Mouse (Mus musculus) cerebellum, postnatal 10 days (tissue): ENCODE measurements around the gene Asna1.

ENCODE experiments used
- DNase-seq, 2 experiments: peaks; one replicate each; pipeline ENCODE4 v3.0.0; 2021; ENCODE audit warnings: mixed read lengths in 2 of 2

The Asna1 gene

DNA sequence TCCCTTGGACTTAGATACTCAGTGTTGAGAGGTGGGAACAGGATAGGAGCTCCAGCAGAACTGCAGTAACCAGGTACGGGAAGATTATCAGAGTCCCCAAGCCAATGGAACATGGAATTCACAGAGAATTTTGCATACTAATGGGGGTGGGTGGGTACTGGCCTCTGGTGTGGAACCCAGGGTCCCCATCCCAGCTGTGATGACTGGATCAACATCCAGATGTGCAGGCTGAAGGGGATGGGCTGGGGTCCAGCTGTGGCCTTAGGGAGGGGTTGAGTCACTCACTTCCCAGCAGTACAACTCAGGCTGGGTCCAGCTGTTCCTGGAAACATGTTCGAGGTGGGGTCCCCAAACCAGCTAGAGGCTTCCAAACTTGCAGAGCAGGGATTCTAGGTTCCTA lies 37.2 kb downstream of the Asna1 start:
- DNase-seq = no peak

DNA sequence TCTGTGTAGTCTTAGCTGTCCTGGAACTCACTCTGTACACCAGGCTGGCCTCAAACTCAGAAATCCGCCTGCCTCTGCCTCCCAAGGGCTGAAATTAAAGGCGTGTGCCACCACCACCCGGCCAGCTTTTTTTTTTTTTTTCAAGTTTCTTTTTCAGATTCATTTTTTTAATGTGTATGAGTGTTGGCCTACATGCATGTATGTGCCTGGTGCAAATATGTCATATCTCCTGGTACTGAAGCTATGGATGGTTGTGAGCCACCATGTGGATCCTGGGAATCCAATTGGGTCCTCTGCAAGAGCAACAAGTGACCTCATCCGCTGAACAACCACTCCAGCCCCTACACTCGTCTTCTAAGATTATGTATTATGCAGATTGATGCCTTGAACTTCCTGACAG lies 37.7 kb downstream of the Asna1 start:
- no peak for DNase-seq

DNA sequence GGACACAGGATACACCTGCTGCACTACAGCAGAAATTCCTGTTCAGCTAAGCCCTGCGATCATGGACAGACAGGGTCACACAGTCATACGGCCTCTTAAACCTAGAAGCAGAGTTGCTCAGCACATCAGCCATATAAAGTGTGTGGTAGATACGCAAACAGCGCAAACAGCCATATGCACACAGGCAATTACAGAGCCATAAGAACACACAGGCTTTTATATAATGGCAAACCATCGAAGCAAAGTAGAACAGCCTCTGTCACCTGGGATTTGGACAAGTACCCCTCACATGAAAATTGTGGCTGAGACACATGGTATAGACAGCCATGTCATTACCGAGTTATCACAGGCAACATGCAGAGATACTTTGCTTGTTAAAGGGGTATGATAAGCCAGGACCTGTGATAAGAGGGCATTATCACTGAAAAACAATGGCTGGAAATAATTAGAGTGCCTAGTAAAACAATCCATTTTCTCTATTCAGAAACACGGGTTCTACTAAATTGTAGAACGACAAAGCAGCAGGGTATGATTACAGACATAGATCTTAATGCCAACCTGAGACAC lies 38.6 kb downstream of the Asna1 start:
- DNase-seq = no peak

DNA sequence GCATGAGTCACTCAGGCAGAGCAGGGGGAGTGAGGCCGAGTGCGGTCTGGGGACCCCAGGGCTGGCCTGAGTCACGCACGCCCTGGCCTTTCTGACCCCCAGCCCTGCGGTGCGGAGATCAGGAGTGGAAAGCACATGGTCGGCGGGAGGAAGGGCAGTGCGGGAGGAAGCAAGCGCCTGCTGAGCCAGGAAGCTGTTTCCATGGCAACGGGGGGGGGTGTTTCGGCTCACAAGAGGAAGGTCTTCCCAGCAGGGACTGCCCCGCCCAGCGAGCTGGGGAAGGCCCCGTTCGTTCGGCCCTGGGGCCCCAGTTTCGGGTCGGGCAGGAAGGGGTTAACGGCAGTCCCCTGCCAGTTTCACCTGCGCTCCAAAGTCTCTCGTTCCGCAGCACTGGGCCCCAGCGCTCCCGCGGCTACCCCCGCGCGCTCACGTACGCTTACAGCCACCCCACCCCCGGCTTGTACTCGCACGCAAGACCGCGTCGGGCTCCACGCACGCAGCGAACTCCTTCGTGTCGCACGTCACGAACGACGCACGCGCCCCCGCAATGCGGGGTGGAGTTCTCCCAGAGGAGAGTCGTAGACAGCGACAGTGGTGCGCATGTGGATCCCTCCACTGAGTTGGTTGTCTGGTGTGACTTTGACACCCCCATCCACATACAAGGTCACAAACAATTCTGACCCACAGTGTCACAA lies 39.2 kb downstream of the Asna1 start:
- DNase-seq = peak; percentile 92 to 93

DNA sequence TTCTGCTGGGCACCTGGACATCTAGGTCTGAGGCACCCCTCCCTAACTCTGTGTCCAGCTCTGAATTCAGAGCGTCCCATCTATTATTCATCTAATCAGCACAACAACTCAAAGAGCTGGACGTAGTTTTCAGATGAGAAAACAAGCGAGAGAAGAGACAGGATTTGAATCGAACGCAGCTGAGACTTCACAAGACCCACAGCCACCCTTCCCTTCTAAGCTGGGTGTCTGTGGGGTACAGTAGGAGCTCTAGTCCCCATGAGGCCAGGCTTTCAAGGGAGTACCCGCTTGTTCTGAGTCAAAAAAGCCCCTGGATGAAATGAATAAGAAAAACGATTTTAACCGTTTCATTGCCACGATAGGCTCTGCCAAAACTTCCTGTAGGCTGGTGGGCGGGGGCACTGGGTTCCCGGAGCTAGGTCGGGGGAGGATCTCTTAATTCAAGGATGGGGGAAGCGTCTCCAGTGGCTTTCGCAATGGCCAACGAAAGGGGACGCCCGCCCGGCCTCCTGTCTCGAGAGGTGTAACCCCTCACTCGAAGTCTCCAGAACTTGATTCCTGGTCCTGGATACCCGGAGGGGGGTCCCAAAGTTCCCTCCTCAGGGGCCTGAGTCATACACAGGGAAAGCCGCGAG lies 39.9 kb downstream of the Asna1 start:
- DNase-seq = no peak

DNA sequence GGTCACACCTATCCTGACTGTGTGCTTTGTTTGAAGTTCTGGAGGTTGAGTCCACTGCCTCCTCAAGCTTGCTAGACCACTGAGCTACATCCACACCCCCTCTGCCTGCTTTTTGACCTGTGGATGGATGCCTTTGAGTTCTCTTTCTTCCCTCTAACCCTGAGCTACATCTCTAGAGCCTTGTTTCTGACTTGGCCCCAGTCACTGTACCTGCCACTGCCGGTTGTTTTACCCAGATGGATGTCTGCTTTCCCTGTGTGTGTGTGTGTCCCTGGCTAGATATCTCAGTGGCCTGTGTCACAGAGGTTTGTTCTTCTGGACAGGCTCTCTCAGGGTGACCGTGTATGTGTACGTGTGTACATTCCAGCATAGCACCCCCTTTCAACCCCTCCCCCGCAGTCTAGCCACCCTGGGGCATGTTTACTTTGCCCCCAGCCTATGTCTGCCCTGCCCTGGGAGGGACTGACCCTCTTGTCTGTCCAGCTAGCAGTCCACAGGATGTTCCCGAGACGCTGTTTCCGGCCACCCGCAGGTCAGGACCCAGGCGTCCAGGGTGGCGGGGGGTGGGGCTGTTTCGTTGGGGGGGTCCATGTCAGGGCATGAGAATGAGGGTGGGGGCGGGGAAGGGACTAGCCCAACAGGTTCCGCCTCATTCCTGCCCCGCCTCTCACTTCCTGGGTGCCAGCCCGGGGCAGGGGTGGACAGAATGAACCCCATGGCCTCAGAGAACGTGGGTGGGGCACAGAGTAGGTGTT lies 40.6 kb downstream of the Asna1 start:
- DNase-seq = no peak

DNA sequence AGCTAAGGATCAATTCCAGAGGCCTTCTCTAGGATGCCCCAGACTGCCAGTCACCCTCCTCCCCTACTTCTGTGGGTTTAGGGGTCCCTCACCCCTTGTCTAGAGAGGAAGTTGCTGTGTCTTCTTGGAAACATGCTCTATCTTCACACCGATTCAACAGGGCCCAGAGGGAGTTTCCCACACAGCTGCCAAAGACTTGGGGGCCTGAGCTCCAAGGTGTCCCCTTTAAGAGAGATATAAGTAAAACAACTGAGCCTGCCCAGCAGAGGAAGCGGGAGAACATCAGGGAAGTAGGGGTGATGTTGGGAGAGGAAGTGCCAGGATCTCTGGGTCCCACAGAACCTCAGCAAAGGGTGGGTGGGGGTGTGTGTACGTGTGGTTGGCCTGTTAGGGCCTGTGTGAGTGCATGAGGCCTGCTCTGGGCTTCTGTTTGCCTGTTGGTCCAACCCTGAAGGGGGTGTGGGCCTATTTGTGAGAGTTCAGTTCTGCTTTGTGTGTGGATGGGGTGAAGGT lies 42.5 kb downstream of the Asna1 start:
- no peak for DNase-seq

DNA sequence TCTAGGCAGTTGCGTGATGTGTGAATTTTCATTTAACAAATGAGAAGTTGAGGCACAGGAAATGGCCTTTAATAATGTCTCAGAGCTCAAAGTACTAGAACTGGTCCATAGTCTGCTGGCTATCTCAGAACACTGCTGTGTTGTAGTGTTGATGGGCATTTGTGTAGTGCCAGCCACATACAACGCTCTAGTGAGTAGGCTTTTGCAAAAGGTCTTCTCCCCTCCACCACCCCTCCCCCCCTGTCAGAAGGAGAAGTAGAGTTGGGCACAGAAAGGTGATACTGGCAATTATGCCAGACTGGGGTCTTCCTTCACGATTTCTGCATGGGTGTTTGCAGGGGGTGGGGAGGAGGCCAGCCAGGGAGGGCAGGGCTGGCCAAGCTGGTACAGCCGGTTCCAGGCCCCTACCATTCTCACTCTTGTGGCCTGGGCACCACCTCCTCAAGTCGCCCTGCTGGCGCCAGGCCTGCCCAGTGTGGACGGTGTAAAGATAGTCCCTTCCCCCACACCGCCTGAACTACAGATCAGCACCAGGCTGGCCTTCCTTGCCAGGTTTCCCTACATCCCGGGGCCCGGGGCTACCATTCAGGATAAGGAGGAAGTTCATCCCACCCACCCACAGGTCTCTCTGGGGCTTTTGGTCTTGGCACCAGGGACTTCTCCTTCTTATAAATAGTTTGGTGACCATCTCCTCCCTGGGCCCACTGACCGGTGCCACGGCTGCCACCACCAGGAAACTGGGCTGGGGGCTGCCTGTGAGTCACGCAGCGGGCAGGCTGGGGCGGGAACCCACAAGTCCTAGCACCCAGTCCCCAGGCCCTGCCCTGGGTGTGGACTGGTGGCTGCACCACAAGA lies 43.2 kb downstream of the Asna1 start:
- peak; percentile 43 to 50 for DNase-seq

DNA sequence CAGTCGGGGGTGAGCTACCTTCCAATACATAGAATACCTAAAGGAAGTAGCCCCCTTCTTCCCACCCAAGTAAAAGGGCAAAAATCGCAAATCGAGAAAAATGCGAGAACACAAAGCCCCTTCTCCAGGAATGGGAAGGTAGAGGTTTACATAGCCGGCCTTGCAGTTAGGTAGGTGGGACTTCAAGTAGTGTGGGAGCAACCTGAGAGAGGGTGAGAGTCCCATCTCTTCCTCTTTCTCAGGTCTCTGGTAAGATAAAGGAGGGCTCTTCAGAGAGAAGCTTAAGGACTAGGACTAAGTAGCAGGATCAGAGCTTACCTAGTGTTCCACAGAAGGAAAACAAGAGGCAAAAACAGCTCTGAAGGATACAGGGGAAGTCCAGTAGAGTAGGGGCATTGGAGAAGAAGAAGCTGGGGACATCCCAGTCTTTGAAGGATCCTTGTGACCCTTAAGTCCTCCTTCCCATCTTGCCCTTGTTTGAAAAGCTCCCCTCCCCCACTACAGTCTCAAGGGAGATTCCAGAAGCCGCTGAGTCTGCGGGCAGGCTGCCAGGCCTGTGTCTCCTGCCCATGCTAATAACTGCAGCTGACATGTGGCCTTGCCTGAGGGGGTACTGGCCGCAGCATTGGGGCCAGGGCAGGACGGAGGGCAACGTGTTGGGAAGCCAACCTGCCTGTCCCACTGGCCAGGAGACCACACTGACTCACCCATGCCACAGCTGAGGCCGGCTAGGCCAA lies 44.3 kb downstream of the Asna1 start:
- DNase-seq = peak; percentile 84 to 86

DNA sequence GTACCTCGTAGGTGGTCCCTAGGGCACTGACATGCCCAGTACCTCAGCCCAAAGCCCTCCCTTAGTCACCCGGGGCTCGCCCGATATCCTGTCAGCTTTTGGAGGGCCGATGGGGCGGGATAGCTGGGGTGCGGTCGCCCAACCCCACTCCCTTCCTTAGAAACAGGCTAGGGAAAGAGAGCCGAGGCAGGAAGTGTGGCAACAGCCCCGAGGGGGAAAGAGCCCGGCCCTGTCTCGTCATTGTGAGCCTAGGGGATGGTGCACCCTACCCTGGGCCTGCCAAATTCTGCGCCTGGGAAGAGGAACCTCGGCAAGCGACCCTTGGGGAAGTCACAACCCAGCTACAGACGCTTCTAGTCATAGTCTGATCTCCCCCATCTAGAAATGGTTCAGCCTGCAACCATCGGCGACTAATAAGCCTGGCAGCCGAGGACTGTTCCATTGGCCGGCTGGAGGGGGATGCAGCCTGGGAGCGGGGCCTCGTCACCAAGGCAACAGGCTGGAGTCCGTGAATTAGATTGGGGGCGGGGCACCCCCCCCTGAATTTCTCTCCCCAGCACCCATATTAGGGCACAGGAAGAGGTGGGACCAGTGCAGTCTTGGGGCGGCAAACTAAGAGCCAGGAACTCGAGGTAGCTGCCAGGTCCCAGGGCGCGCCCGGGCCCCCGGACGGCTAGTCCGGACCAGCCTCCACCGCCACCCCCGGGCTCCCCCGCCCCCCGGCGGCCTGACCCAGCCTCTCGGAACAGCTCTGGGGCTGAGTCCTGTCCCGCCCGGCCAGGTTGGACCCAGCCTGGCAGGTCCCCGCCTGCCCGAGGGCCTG lies 45.3 kb downstream of the Asna1 start:
- DNase-seq = peak; percentile 89 to 93

DNA sequence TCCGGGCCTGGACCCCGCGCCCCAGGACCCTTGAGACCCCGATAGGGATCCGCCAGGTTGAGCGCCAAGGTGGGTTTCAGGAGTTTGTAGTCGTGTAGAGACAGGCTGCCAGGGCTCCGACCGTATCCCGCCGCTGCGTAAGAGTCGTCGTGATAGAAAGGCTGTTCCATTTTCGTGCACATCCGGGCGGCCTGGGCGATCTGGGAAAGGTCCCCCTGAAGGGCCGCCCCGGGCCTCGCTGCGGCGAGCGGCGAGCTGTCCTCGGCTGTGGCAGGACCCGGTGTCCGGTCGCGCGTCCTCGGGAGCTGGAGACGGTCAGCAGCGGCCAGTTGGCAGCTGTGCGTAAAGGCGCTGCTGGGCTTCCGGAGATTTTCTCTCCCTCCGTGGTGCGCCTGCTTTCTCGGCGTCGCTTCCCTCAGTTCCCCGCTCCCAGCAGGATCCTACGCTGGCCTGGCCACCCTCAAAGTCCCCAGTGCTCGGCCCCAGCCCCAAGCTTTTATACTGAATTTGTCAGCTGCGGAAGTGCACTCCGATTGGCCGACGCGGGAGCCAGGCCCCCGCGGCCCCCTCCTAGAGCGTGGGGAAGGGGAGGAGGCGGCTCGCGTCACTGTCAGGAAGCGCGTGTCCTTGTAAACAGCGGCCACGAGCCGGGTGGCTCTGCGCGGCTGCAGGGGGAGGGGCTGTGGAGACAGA lies 46.7 kb downstream of the Asna1 start, which contains the start of gene Junb:
Junb (minus strand) TSS at position 471 of the 693 bp plus-strand sequence.
- peak; percentile 85 to 90 for DNase-seq

DNA sequence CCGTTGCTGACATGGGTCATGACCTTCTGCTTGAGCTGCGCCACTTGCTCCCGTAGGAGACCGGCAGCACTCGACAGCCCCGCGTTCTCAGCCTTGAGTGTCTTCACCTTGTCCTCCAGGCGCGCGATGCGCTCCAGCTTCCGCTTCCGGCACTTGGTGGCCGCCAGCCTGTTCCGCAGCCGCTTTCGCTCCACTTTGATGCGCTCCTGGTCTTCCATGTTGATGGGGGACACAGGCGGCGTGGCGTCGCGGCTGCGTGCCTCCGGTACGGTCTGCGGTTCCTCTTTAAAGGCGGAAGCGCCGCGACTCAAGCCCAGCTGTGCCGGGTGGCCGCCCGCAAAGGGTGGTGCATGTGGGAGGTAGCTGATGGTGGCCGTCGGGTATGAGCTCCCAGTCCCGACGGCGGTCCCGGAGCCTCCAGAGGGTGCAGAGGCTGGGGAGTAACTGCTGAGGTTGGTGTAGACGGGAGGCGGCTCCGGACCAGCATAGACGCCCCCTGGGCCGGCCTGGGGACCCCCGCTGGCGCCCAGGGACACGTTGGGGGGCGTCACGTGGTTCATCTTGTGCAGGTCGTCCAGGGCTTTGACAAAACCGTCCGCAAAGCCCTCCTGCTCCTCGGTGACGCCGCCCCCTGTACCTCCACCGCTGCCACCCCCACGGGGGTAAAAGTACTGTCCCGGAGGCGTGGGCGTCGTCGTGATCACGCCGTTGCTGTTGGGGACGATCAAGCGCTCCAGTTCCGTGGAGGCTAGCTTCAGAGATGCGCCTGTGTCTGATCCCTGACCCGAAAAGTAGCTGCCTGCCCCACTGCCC lies 47.4 kb downstream of the Asna1 start:
- peak; percentile 56 to 69 for DNase-seq

DNA sequence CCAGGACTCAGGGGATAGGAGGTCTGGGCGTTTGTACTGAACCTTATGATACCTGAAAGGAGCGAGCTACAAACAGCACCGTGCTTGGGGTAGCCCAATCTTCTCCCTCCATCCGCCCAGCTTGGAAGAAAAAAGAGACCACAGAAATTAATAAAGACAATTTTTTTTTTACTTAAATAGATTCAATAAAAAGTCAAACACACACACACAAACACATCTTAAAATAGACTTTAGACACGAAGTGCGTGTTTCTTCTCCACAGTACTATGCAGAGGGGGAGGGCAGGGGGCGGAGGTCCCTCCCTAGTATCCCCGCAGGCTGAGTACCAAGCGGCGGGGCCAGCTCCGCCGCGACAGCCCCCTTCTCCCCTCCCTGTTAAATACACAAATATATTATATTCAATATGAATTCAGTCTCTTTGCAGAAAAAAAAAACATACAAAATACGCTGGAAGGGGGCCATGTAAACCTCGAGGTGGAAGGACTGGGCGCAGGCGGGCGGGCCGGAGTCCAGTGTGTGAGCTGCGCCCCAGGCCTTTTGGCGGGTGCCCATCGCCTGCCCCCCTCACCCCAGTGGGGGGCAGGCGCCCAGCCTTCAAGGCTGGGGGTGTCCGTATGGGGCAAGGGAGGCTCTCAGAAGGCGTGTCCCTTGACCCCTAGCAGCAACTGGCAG lies 48.2 kb downstream of the Asna1 start:
- peak; percentile 45 to 55 for DNase-seq

DNA sequence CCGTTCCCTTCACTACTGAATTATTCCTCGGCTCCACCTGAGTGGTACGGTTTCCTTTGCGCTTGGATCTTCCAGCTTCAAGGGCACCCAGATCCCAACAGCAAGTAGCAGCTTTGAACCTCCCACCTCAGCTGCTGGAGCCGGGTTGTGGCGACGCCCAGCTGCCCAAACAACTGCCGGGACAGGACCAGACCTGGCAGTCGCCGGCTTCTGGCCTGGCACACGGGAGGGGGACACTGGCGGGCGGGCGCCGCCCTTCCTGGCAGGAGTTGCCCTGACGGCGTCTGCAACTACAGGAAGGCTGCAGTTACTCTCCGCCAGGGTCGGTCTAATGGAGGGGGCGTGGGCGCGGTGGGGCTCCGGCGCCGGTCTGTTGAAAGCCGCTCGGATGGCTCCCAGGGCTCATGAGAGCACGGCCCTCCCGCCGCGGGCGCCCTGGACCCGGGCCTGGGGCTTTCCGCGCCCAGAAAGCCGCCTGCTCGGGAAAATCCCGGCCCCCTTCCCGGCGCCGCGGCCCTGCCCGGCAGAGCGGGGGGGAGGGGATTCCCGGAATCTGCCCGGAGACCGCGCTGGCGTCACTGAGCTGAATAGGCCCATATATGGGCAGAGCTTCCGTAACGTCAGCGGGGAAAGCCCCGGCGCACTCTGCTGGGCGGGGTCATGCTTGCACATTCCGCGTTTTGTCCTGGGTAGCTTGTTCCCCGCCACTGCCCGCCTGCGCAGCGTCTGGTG lies 48.9 kb downstream of the Asna1 start:
- DNase-seq = peak; percentile 97

DNA sequence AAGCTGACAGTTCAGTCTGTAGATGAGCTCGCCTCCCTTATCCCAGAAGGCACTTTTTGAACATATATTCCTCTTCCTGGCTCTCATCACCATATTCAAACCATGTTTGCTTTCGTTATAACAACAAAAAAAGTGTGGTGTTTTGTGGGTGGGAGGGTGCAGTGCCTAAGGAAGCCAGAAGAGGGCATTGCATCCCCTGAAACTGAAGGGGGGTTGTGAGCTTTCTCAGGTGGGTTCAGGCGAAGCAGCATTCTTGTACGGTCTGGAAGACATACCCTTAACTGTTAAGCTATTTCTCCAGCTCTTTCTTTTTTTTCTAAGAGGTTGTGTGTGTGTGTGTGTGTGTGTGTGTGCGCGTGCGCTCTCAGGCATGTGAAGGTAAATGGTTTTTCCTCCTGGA lies 49.6 kb downstream of the Asna1 start:
- DNase-seq = peak; percentile 78 to 85

DNA sequence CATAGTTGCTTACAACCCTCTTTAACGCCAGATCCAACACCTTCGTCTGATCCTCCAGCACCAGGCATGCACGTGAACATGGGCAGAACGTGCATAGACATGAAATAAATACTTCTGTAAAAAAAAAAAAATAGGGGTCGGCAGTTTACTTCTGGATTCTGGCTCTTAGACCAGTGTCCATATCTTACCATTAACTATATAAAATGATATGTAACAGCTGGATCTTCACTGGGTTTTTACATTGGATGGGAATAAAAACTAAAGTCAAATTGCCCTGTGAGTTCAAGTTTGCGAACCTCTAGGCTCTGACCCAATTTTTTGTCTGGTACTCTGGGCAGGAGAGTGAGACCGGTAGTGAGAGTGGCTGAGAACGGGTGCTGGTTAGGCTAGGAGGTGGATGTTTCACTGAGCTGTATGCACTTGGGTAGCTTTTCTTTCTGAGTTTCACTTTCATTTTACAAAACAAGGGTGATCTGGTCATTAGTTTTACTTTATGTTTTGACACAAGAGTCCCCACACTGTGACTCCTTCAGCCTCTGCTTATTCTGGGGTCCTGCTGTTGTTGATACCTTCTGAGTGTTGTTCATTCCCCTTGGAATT lies 50.4 kb downstream of the Asna1 start:
- DNase-seq = no peak

DNA sequence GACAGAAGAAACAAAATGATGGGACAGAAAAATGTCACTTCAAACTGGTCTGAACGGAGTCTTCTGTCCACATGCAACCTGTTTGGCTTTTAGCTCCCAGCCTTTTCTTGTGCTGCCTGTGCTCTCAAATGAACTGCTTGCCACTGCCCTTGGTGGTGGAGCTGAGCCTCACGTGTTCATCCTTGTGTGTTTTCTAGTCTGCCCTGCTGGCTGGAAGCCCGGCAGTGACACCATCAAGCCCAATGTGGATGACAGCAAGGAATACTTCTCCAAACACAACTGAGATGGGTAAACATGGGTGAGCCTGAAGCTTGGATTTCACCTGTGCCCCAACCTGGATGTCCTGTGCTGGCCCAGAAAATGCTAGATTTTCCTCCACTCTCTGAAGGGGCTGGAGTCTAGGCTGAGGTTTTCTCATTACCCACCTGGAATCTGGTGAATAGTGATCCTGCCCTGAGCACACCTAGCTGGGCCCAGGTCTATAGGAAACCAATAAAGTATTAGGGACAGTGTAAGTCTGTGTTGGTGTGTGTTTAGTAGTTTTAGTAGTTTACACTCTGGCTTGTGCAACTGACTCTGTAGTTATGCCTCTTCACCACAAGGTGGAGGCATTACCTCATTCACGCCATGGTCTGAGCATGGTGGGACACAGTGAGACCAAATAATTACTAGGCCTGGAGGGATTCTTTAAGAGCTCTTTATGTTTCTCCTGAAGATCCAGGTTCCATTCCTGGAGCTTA lies 51.1 kb downstream of the Asna1 start:
- DNase-seq = peak; percentile 67 to 74
